Mouse (Mus musculus) adrenal gland, adult (tissue): ENCODE data around the gene Tmem150a.

Experiments used
- DNase-seq, 2 experiments: peaks; one replicate each; pipeline ENCODE4 v3.0.0; 2022 to 2023; ENCODE audit warnings: low spot score in 1 of 2; ENCODE audit not compliant: inconsistent age in 2 of 2

Tmem150a gene

GRCm38 (mm10) chr6:72371571-72371970 lies 16.3 kb downstream of the Tmem150a start:
- DNase-seq = no peak

- peak in 1 of 2 experiments; percentile 50 for DNase-seq
Observed at GRCm38 (mm10) chr6:72373184-72373583, 17.9 kb downstream of the Tmem150a start.

GRCm38 (mm10) chr6:72374206-72374605 lies 19.0 kb downstream of the Tmem150a start:
- DNase-seq = no peak

GRCm38 (mm10) chr6:72374820-72375563 lies 19.7 kb downstream of the Tmem150a start:
- no peak for DNase-seq

GRCm38 (mm10) chr6:72378510-72379234 lies 23.4 kb downstream of the Tmem150a start:
- DNase-seq = no peak

- DNase-seq = peak in 1 of 2 experiments; percentile 70
Observed at GRCm38 (mm10) chr6:72379377-72380130, 24.3 kb downstream of the Tmem150a start.

GRCm38 (mm10) chr6:72380131-72380770 lies 25.0 kb downstream of the Tmem150a start, which contains the start of gene Vamp5:
Gene Vamp5, minus strand, starts transcription at chr6:72380468.
- peak; percentile 92 to 96 for DNase-seq

- no peak for DNase-seq
Observed at GRCm38 (mm10) chr6:72382494-72382893, 27.2 kb downstream of the Tmem150a start.

- peak in 1 of 2 experiments; percentile 61 for DNase-seq
Observed at GRCm38 (mm10) chr6:72383142-72383820, 28.0 kb downstream of the Tmem150a start.

- DNase-seq = peak in 1 of 2 experiments; percentile 28
Observed at GRCm38 (mm10) chr6:72383952-72384351, 28.7 kb downstream of the Tmem150a start.

GRCm38 (mm10) chr6:72385258-72385657 lies 30.0 kb downstream of the Tmem150a start:
- DNase-seq = no peak

GRCm38 (mm10) chr6:72386561-72386960 lies 31.3 kb downstream of the Tmem150a start:
- DNase-seq = no peak

GRCm38 (mm10) chr6:72387816-72388215 lies 32.6 kb downstream of the Tmem150a start:
- no peak for DNase-seq

GRCm38 (mm10) chr6:72388266-72388665 lies 33.0 kb downstream of the Tmem150a start:
- no peak for DNase-seq

- no peak for DNase-seq
Observed at GRCm38 (mm10) chr6:72388791-72389329, 33.6 kb downstream of the Tmem150a start.

GRCm38 (mm10) chr6:72389471-72389940 lies 34.3 kb downstream of the Tmem150a start:
- no peak for DNase-seq

GRCm38 (mm10) chr6:72389941-72390771 lies 34.9 kb downstream of the Tmem150a start, which contains the start of gene Vamp8:
Gene Vamp8, minus strand, starts transcription at chr6:72390703.
- DNase-seq = peak; percentile 92 to 97

GRCm38 (mm10) chr6:72390795-72391521 lies 35.7 kb downstream of the Tmem150a start:
- peak; percentile 88 to 94 for DNase-seq
